Mouse (Mus musculus) CD4-positive helper T cell, adult 2 months (primary cell): ENCODE measurements around the gene Nck2.

ENCODE experiments used
- DNase-seq: peaks from one replicate; pipeline ENCODE4 v3.0.0-alpha.2; 2012; ENCODE audit warnings: low read depth, missing footprints, low spot score

Nck2 gene

DNA sequence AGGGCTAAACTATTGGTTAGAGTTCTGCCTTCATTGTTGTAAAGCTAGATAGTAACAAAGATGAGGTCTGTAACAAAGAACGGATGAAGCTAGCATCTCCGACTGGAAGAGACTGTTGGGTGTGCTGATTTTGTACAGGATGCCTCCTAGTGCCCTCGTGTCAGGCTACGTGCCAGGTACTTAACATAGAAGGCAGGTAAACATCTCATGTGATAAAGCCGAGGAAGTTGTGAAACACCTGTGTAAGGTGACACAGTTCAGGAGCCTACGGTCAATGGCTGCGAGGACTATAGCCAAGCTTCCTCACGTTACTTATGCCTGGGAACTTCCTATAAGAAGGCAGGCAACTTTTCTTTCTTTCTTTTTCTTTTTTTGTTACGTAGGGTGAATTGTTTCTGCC, at the start of gene Nck2:
Gene Nck2 (plus strand): TSS at position 49 of the 400 bp plus-strand sequence.
- DNase-seq, result no peak

- no peak for DNase-seq
Measured at GRCm38 (mm10) chr1:43395040-43395439, 49.3 kb upstream of the Nck2 start.

- DNase-seq, result no peak
Measured at GRCm38 (mm10) chr1:43395799-43396198, 48.6 kb upstream of the Nck2 start.

DNA sequence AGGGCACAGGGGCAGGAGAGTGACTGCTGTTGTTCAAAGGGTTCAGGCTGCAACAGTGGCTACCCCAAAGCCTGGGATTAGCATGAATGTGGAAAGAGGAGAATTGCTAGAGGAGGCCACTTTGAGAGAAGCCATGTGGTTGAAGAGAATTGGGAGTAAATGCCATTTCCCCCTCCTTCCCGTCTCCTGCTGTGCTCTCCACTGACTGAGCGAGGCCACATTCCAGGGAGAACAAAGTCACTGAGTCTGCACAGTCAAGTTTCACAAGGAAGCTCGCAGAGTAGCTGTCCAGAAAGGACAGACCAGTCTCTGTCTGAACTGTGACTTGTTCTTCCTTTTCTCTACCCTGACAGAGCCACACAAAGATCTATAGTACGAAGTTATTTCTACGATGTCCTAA, 47.9 kb upstream of the Nck2 start:
- no peak for DNase-seq

DNA sequence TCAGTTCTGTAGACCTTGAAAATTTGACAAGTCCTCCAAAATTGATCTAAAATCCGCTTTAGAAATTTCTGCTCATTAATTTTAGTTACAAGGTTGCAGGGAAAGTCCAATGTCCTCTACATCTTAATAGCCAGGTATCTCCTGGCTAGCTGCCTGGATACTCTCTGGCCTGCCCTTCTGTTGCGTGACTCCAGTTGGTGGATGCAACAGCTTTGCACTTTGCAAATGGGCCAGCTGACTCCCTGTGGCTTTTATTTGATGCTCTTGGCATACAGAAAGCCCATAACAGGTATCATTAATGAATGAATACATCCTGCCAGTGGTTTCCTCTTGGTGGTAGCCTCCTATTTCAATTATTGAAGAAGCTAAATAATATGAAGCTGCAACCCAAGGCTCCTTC, 47.3 kb upstream of the Nck2 start:
- DNase-seq, result no peak

DNA sequence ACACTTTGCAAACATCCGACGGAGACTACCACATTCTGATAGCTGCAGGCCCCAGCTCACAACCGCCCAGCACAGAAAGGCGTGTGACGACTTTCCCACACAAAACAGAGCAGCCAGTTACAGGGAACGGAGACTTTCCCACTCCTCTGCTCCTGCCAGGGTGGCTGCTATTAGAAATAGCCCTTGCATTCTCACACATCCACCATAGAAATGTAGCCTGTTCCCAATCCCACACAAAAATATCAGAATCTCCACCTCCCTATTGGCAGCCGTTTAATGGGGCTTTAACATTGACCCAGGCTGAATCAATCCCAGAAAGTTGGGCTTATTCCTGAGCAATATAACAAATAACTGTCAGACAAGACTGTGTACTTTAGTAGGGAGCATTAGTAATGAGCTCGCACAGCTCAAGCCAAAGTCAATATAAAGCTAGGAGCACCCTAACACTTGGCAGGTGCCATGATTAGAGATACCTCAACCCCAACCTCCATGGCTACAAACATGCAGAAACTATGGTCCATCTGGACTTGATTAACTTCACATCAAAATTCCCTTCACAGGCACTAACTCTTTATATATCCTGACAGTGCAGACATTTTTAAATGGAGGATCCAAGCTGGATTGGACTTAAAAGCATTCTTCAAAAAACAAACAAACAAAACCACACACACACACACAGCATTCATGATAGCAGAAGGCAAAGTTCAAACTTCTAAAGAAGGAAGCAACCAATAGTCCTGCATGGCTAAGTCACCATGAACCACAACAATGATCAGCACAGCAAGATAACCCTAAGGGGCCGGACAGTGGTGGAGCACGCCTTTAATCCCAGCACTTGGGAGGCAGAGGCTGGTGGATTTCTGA, 45.4 kb upstream of the Nck2 start:
- DNase-seq, result no peak

DNA sequence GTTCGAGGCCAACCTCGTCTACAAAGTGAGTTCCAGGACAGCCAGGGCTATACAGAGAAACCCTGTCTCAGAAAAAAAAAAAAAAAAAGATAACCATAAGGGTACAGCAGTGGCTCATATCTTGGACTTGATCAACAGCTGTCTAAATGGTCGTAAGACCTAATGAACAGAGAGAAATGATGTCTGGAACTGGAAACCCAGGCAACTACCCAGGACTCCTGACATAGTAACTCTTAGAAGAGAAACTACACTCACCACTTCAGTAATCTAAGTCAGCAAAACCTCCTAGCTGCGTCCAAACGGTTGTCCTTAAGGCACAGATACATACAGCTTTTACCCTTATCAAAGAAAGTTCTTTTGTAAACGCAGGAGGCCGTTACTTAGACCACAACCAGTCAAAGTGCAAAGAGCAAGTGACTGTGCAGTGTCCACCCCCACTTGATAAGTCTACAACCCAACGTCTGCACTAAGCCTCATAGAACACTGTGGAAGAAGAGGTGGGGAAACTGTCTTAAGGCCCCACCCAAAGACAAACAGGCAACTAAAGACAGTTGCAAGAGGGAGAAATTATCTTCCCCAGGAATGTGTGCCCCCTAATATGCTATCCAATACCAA, 44.7 kb upstream of the Nck2 start:
- no peak for DNase-seq

DNA sequence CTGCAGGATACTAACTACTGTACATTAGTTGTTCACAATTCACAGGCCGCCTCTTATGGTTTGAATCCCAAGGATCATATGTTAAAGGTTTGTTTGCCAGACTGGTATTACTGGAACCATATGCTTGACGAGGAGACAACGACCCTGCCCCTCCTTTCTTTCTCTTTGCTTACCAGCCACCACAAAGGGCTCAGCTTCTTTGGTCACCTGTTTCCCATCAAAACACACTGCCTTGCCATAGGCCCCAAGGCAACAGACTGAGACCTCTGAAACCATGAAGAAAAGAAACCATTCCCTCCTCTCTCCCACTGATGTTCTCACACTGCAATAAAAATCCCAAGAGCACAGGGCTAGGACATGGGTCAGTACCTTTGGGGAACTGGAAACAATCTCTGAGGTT, 43.7 kb upstream of the Nck2 start:
- DNase-seq, result no peak

- peak; percentile 77 for DNase-seq
Measured at GRCm38 (mm10) chr1:43403341-43403740, 41.0 kb upstream of the Nck2 start.

DNA sequence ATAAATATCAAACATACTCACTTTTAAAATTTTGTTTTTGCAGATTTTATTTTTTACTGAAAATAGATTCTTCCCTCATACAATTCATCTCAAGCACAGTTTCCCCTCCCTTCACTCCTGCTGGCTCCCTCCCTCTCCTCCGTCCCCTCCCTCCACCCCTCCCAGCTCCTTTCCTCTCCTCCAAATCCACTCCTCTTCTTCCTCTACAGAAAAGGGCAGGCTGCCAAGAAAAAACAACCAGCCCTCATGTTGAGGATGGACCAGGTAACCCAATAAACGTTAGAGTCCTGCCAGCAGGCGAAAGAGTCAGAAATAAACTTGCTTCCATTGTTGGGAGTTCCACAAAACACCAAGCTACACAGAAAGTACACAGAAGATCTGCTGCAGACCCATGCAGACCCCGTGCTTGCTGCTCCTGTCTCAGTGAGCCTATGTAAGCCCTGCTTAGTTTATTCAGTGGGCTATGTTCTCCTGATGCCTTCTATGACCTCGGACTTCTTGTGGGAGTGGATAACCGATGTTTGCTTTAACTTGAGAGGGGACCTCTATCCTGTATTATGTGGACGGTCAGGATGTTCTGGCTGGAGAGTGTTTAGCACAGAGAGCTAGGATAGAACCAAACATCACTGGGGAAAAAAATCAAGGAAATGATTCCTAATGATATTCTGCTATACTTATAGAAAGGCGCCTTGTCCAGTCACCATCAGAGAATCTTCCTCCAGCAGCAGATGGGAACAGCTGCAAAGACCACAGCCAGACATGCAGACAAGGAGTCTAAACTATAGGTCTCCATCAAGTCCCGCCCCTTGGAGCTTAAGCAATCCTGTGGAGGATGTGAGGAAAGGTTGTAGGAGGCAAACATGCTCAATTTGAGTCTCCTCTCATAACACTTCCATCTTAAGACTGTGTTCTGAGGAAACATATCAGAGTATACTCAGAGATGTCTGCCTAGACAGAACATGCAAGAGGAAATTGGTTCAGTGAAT, 39.4 kb upstream of the Nck2 start:
- no peak for DNase-seq

- no peak for DNase-seq
Measured at GRCm38 (mm10) chr1:43409019-43409418, 35.4 kb upstream of the Nck2 start.

GRCm38 (mm10) chr1:43412825-43413224, 31.6 kb upstream of the Nck2 start:
- peak; percentile 8 for DNase-seq

DNA sequence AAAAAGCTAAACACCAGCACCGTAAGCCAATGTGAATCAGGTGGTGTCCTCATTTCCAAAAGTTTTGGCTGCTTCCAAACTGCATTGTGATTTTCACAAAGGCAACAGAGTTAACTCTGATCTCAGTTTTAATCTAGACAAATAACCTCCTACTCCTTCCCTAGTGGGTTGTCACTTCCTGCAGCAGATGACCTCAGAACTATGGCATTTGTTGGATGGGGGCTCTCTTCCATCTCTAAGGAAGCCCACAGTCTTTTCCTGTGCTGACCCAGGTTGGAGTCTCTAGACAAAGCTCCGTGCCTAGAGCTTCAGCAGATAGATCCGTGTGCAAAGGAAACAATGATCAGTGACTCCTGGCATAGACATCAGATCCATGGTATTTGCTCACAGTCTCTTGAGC, 31.1 kb upstream of the Nck2 start:
- DNase-seq, result no peak

DNA sequence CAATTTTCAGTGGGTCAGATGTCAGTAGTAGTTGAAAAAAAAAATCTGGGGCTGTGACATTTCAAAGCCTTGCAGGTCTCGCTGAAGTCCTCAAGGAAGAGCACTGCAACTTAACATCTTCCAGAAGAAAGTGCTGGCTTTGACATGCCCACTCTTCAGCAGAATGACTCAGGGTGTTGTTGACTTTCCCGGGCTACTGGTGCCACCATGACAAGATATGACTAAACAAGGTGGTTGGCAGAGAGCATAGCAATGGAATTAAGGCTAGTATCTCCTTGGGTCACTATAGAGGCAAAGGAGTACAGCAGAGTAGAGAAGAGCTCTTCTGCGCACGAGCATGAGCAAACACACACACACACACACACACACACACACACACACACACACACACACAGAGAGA, 30.6 kb upstream of the Nck2 start:
- no peak for DNase-seq

- DNase-seq, result no peak
Measured at GRCm38 (mm10) chr1:43414228-43414627, 30.2 kb upstream of the Nck2 start.

- DNase-seq, result no peak
Measured at GRCm38 (mm10) chr1:43414971-43415370, 29.4 kb upstream of the Nck2 start.

- DNase-seq, result no peak
Measured at GRCm38 (mm10) chr1:43422969-43423748, 21.2 kb upstream of the Nck2 start.

DNA sequence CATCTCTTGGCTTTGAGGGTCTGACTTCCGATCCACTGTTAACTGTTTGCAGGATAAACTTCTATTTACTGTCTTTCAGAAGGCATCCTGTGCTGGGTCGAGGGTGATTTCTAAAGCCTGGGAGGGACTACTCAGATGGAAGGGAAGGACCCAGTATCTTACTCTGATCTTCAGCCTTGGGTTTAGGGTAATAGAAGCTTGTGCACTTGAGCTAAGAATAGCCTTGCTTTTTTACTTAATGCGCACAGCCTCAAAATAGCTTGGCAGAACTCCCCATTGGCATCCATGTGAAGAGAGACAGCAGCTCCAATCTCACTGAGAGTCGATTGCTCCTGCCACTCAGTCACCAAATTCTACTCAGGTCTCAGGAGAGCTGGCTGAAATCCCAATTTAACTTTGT, 17.9 kb upstream of the Nck2 start:
- no peak for DNase-seq

DNA sequence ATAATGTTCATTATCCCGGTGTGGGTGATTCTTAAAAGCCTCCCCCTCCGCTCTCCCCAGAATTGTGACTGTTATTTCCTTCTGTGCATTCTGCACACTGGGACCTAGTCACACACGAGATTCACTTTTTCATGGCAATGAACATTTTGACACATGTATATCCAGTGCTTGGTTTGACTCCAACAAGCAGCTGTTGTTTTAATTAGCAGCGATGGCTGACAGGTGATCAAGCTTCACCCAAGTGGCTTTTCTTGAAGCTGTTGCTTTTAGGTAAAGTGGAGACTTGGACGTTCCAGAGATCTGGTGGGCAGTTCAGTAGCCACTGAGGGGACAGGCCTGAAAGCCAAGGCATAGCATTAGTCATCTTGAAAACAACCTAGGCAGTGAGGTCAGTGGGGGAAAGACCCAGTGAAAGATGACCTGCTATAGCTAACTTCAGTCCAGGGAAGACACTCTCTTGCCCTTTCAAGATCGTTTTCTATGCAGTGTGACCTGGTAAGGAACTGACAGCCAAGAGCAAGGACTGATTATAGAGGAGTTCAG, 17.3 kb upstream of the Nck2 start:
- no peak for DNase-seq

DNA sequence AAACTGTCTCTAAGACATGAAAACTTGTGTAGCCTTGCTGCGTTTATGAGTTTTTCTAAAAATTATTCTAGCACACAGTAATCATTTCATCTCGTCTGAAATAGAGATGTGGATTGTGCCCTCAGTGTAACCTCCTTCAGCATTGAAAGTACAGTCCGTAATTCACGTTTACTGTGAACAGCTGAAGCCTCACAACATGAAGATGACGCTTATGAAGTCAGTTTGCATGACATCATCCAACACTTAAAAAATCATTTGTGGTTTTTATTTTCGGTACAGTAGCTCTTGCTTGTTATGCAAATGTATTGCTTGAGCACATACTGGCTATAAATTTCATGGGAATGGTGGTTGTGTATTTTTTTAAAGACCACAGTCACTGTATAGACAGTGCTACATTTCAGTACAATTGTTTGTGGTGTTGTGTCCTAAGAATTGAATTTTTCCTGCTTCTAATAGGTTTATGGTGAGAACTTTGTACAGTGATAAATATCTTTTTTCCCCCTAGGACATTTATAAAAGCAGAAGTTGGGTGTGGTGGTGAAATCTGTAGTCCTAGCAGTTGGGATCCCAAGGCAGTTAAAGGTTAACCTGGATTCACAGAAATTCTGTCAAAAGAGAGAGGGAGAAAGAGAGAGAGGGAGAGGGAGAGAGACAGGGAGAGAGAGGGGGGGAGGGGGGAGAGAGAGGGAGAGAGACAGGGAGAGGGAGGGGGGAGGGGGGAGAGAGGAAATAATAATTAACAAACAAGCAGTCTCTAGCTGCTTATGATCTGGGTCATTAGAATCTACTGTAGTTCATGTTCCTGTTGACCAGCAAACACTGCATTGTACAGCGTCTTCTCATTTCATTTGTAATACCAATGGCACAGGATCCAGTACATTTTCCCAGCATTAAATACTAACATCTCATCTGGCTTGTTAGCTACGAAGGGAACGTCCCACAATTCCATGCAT, 14.2 kb upstream of the Nck2 start:
- no peak for DNase-seq
